Mouse (Mus musculus) forebrain, embryonic 10.5 days (tissue): ENCODE data around the gene Ntm. TPM values are rescaled to one million over a fixed set of nuclear protein-coding genes. Genes with fewer than 3 reads are reported as not detected.
A peak's percentile ranks its signal among the peaks of the same experiment; 100 is the strongest.

Experiments used
- DNase-seq: peaks from one replicate; pipeline ENCODE4 v3.0.0-alpha.2; 2017; ENCODE audit warnings: low spot score; ENCODE audit errors: extremely low spot score
- H3K27ac ChIP-seq: fragments of 300-500 bp; sonication (generic); 2 replicates; pipeline ENCODE4 v1.5.1; 2016; ENCODE audit warnings: mild to moderate bottlenecking
- H3K27me3 ChIP-seq: fragments of 300-500 bp; sonication (generic); 2 replicates; pipeline ENCODE4 v1.6.1; 2016; ENCODE audit warnings: mild to moderate bottlenecking; ENCODE audit not compliant: poor library complexity, severe bottlenecking
- H3K36me3 ChIP-seq: fragments of 300-500 bp; sonication (generic); replicated peaks from 2 replicates; pipeline ENCODE4 v1.6.1; 2016; ENCODE audit warnings: mild to moderate bottlenecking, moderate library complexity
- H3K4me1 ChIP-seq: fragments of 300-500 bp; sonication (generic); 2 replicates; pipeline ENCODE4 v1.6.1; 2016
- H3K4me3 ChIP-seq: fragments of 300-500 bp; sonication (generic); 2 replicates; pipeline ENCODE4 v1.5.1; 2016; ENCODE audit warnings: mild to moderate bottlenecking, moderate library complexity
- H3K9me3 ChIP-seq: fragments of 300-500 bp; sonication (generic); 2 replicates; pipeline ENCODE4 v1.6.1; 2016; ENCODE audit warnings: mild to moderate bottlenecking, moderate library complexity
- WGBS: fragments of 180-500 bp; shearing (Covaris S2); methylation state at CpG from one replicate; pipeline ENCODE4 v1.1.7; 2016; 5-methylcytosine and 5-hydroxymethylcytosine counted together
- polyA plus RNA-seq: library from polyadenylated mRNA; unstranded; fragments of >200 nt; fragmentation: Nextera tagmentation; extraction: Ambion mirVana; gene quantifications from 2 replicates; pipeline ENCODE4 v1.2.1, GENCODE M21; 2016

The Ntm gene
- polyA plus RNA-seq, 1 experiment from 2014 or later, result 6.5 TPM

GRCm38 (mm10) chr9:29434611-29435010, 528.3 kb downstream of the Ntm start:
- 37% methylated on average over 6 of the region's 6 CpGs for WGBS
- no peak overlapping the region for H3K4me3 ChIP-seq
- DNase-seq, result no peak
- H3K9me3 ChIP-seq, result no peaks in the 10 kb centered on the region
- H3K4me1 ChIP-seq, result peaks cover 31% of the 10 kb centered on the region
- H3K36me3 ChIP-seq, result no peaks in the 10 kb centered on the region
- H3K27me3 ChIP-seq, result peaks cover 37% of the 10 kb centered on the region
- peak overlapping the region; percentile 40; the same call in 1 of the 2 replicates for H3K27ac ChIP-seq

GRCm38 (mm10) chr9:29433910-29434309, 529.0 kb downstream of the Ntm start:
- WGBS, result 3% methylated on average over 4 of the region's 4 CpGs

GRCm38 (mm10) chr9:29433156-29433555, 529.8 kb downstream of the Ntm start:
- Histone ChIP-seq H3K27me3 (peaks cover 37% of the 10 kb centered on the region), H3K27ac (no peak overlapping the region), H3K9me3 (no peaks in the 10 kb centered on the region), H3K4me1 (peaks cover 39% of the 10 kb centered on the region), H3K4me3 (no peak overlapping the region), H3K36me3 (no peaks in the 10 kb centered on the region)
- 59% methylated on average over 7 of the region's 7 CpGs for WGBS
- no peak for DNase-seq

More at GRCm38 (mm10) chr9:29433910-29434309, 529.0 kb downstream of the Ntm start:
- H3K4me1 ChIP-seq, result peaks cover 34% of the 10 kb centered on the region
- H3K9me3 ChIP-seq, result no peaks in the 10 kb centered on the region
- H3K4me3 ChIP-seq, result no peak overlapping the region
- H3K27ac ChIP-seq, result no peak overlapping the region
- no peaks in the 10 kb centered on the region for H3K36me3 ChIP-seq
- peak; percentile 33 for DNase-seq
- H3K27me3 ChIP-seq, result peaks cover 37% of the 10 kb centered on the region

GRCm38 (mm10) chr9:29431590-29431989, 531.4 kb downstream of the Ntm start:
- WGBS, result 77% methylated on average over 9 of the region's 9 CpGs
- no peak for DNase-seq
- no peak overlapping the region for H3K27ac ChIP-seq
- no peak overlapping the region for H3K4me3 ChIP-seq
- no peaks in the 10 kb centered on the region for H3K9me3 ChIP-seq
- H3K27me3 ChIP-seq, result peaks cover 37% of the 10 kb centered on the region
- H3K4me1 ChIP-seq, result peaks cover 44% of the 10 kb centered on the region
- H3K36me3 ChIP-seq, result no peaks in the 10 kb centered on the region

GRCm38 (mm10) chr9:29430189-29430588, 532.8 kb downstream of the Ntm start:
- Histone ChIP-seq H3K27ac (no peak overlapping the region), H3K9me3 (no peaks in the 10 kb centered on the region), H3K36me3 (no peaks in the 10 kb centered on the region), H3K4me3 (no peak overlapping the region), H3K4me1 (peaks cover 43% of the 10 kb centered on the region), H3K27me3 (peaks cover 31% of the 10 kb centered on the region)
- 80% methylated on average over 3 of the region's 3 CpGs for WGBS
- no peak for DNase-seq

- Histone ChIP-seq H3K4me3 (no peak overlapping the region), H3K36me3 (no peaks in the 10 kb centered on the region), H3K27ac (no peak overlapping the region), H3K4me1 (peaks cover 25% of the 10 kb centered on the region), H3K27me3 (peaks cover 25% of the 10 kb centered on the region), H3K9me3 (no peaks in the 10 kb centered on the region)
- no peak for DNase-seq
- 58% methylated on average over 7 of the region's 7 CpGs for WGBS
Measured at GRCm38 (mm10) chr9:29428322-29428721, 534.6 kb downstream of the Ntm start.

- WGBS, result 94% methylated on average over 2 of the region's 2 CpGs
- Histone ChIP-seq H3K4me3 (no peak overlapping the region), H3K4me1 (peaks cover 19% of the 10 kb centered on the region), H3K27me3 (peaks cover 13% of the 10 kb centered on the region), H3K36me3 (no peaks in the 10 kb centered on the region), H3K27ac (no peak overlapping the region), H3K9me3 (no peaks in the 10 kb centered on the region)
- no peak for DNase-seq
Measured at GRCm38 (mm10) chr9:29426261-29426660, 536.7 kb downstream of the Ntm start.

- 80% methylated on average over 2 of the region's 2 CpGs for WGBS
- DNase-seq, result no peak
- Histone ChIP-seq H3K27ac (no peak overlapping the region), H3K27me3 (peaks cover 54% of the 10 kb centered on the region), H3K4me3 (no peak overlapping the region), H3K36me3 (no peaks in the 10 kb centered on the region), H3K4me1 (peaks cover 24% of the 10 kb centered on the region), H3K9me3 (no peaks in the 10 kb centered on the region)
Measured at GRCm38 (mm10) chr9:29415578-29415977, 547.4 kb downstream of the Ntm start.

- no peak overlapping the region for H3K27ac ChIP-seq
- H3K4me3 ChIP-seq, result peak overlapping the region; percentile 67
- no peak for DNase-seq
- H3K27me3 ChIP-seq, result peaks cover 67% of the 10 kb centered on the region
- 71% methylated on average over 4 of the region's 4 CpGs for whole genome bisulfite sequencing
- H3K4me1 ChIP-seq, result peaks cover 25% of the 10 kb centered on the region
- no peaks in the 10 kb centered on the region for H3K36me3 ChIP-seq
- H3K9me3 ChIP-seq, result no peaks in the 10 kb centered on the region
Measured at GRCm38 (mm10) chr9:29413126-29413525, 549.8 kb downstream of the Ntm start.

GRCm38 (mm10) chr9:29412181-29412771, 550.7 kb downstream of the Ntm start:
- H3K4me3 ChIP-seq, result peak overlapping the region; percentile 67
- no peaks in the 10 kb centered on the region for H3K36me3 ChIP-seq
- H3K9me3 ChIP-seq, result no peaks in the 10 kb centered on the region
- peaks cover 67% of the 10 kb centered on the region for H3K27me3 ChIP-seq
- under 1% methylated on average over 61 of the region's 61 CpGs for WGBS
- H3K27ac ChIP-seq, result peak overlapping the region; percentile 81
- H3K4me1 ChIP-seq, result peaks cover 25% of the 10 kb centered on the region
- peak; percentile 77 for DNase-seq

- Histone ChIP-seq H3K9me3 (no peaks in the 10 kb centered on the region), H3K27me3 (peaks cover 67% of the 10 kb centered on the region), H3K27ac (peak overlapping the region; percentile 81), H3K4me1 (peaks cover 25% of the 10 kb centered on the region), H3K4me3 (peak overlapping the region; percentile 67), H3K36me3 (no peaks in the 10 kb centered on the region)
- peak; percentile 73 for DNase-seq
- under 1% methylated on average over 40 of the region's 40 CpGs for WGBS
Measured at GRCm38 (mm10) chr9:29411408-29412180, 551.3 kb downstream of the Ntm start.

- Histone ChIP-seq H3K4me3 (peak overlapping the region; percentile 67), H3K27me3 (peaks cover 61% of the 10 kb centered on the region), H3K27ac (no peak overlapping the region; the same call in 1 of the 2 replicates), H3K9me3 (no peaks in the 10 kb centered on the region), H3K4me1 (peaks cover 25% of the 10 kb centered on the region), H3K36me3 (no peaks in the 10 kb centered on the region)
- 60% methylated on average over 10 of the region's 10 CpGs for WGBS
- DNase-seq, result no peak
Measured at GRCm38 (mm10) chr9:29410728-29411407, 552.1 kb downstream of the Ntm start.

GRCm38 (mm10) chr9:29410284-29410683, 552.7 kb downstream of the Ntm start:
- H3K27me3 ChIP-seq, result peaks cover 57% of the 10 kb centered on the region
- peaks cover 25% of the 10 kb centered on the region for H3K4me1 ChIP-seq
- no peaks in the 10 kb centered on the region for H3K9me3 ChIP-seq
- no peaks in the 10 kb centered on the region for H3K36me3 ChIP-seq
- WGBS, result 81% methylated on average over 6 of the region's 6 CpGs
- no peak overlapping the region for H3K27ac ChIP-seq
- DNase-seq, result no peak
- no peak overlapping the region for H3K4me3 ChIP-seq
